Mouse (Mus musculus) MEL (cell line): Measurements from ENCODE around the gene Fam151a. TPM values are rescaled to one million over a fixed set of nuclear protein-coding genes. Genes with fewer than 3 reads are reported as not detected.

ENCODE experiments used
- DNase-seq: peaks from one replicate; pipeline ENCODE4 v3.0.0; 2011; ENCODE audit warnings: low read depth, low spot score
- H3K27ac ChIP-seq: 2 replicates; pipeline ENCODE4 v1.5.1; 2012; ENCODE audit warnings: low read depth, mild to moderate bottlenecking, control low read depth, low read length, moderate library complexity; ENCODE audit not compliant: control insufficient read depth
- H3K27me3 ChIP-seq, 2 experiments: fragments of 150-350 bp in 1 of 2; sonication (generic) in 1 of 2; 2 replicates each; pipeline ENCODE4 v1.6.1; 2012; ENCODE audit warnings: low read length in 2 of 2, mild to moderate bottlenecking in 2 of 2, improper control_type of control experiment in 1 of 2, moderate library complexity in 1 of 2; ENCODE audit not compliant: insufficient read depth in 2 of 2, control insufficient read depth in 1 of 2
- H3K36me3 ChIP-seq, 2 experiments: 2 replicates each; pipeline ENCODE4 v1.6.1; 2012 to 2014; ENCODE audit warnings: low read length in 2 of 2, improper control_type of control experiment in 1 of 2, inconsistent platforms in 1 of 2, mild to moderate bottlenecking in 1 of 2; ENCODE audit not compliant: insufficient read depth in 2 of 2, control insufficient read depth in 1 of 2
- H3K4me1 ChIP-seq, 2 experiments: fragments of 150-350 bp in 1 of 2; sonication (generic) in 1 of 2; 2 replicates each; pipeline ENCODE4 v1.6.1; 2012; ENCODE audit warnings: low read length in 2 of 2, improper control_type of control experiment in 1 of 2, mild to moderate bottlenecking in 1 of 2; ENCODE audit not compliant: insufficient read depth in 2 of 2, control insufficient read depth in 1 of 2
- H3K4me3 ChIP-seq, 2 experiments: fragments of 150-350 bp in 1 of 2; sonication (generic) in 1 of 2; 2 replicates each; pipeline ENCODE4 v1.5.1; 2012; ENCODE audit warnings: low read depth in 2 of 2, low read length in 2 of 2, mild to moderate bottlenecking in 2 of 2, moderate library complexity in 2 of 2, control low read depth in 1 of 2, improper control_type of control experiment in 1 of 2; ENCODE audit not compliant: control insufficient read depth in 1 of 2, insufficient read depth in 1 of 2
- H3K79me2 ChIP-seq: 2 replicates; pipeline ENCODE4 v1.6.1; 2012; ENCODE audit warnings: mild to moderate bottlenecking, low read length, moderate library complexity; ENCODE audit not compliant: control insufficient read depth, poor library complexity, insufficient read depth
- H3K9ac ChIP-seq: 2 replicates; pipeline ENCODE4 v1.6.1; 2012; ENCODE audit warnings: low read depth, mild to moderate bottlenecking, control low read depth, low read length, moderate library complexity; ENCODE audit not compliant: control insufficient read depth, poor library complexity, severe bottlenecking
- H3K9me3 ChIP-seq: fragments of 150-350 bp; sonication (generic); replicated peaks from 2 replicates; pipeline ENCODE4 v1.6.1; 2012; ENCODE audit warnings: mild to moderate bottlenecking, low read length, improper control_type of control experiment, moderate library complexity; ENCODE audit not compliant: insufficient read depth
- BHLHE40 ChIP-seq: IDR thresholded peaks from 2 replicates; pipeline ENCODE4 v1.6.1; 2012; ENCODE audit warnings: low read depth, mild to moderate bottlenecking, inconsistent platforms, low read length, improper control_type of control experiment, borderline replicate concordance
- CHD1 ChIP-seq: IDR thresholded peaks from 2 replicates; pipeline ENCODE4 v1.6.1; 2012; ENCODE audit warnings: low read depth, mild to moderate bottlenecking, inconsistent platforms, low read length, improper control_type of control experiment
- CHD2 ChIP-seq: IDR thresholded peaks from 2 replicates; pipeline ENCODE4 v1.6.1; 2011; ENCODE audit warnings: low read length, improper control_type of control experiment
- CTCF ChIP-seq, 3 experiments: IDR thresholded peaks in 2 of 3; conservative IDR thresholded peaks in 1 of 3; 2 replicates each; pipeline ENCODE4 v1.5.1; 2011 to 2012; ENCODE audit warnings: low read length in 3 of 3, low read depth in 2 of 3, mild to moderate bottlenecking in 2 of 3, improper control_type of control experiment in 1 of 3, inconsistent platforms in 1 of 3, mixed read lengths in 1 of 3, moderate library complexity in 1 of 3; ENCODE audit not compliant: control insufficient read depth in 1 of 3, insufficient read depth in 1 of 3, poor library complexity in 1 of 3, severe bottlenecking in 1 of 3
- E2F4 ChIP-seq: IDR thresholded peaks from 2 replicates; pipeline ENCODE4 v1.6.1; 2011; ENCODE audit warnings: low read depth, low read length, improper control_type of control experiment, borderline replicate concordance
- ETS1 ChIP-seq: IDR thresholded peaks from 2 replicates; pipeline ENCODE4 v1.6.1; 2012; ENCODE audit warnings: low read depth, mild to moderate bottlenecking, inconsistent platforms, low read length, improper control_type of control experiment, moderate library complexity
- HCFC1 ChIP-seq: IDR thresholded peaks from 2 replicates; pipeline ENCODE4 v1.6.1; 2012; ENCODE audit warnings: low read depth, mild to moderate bottlenecking, inconsistent platforms, low read length, improper control_type of control experiment, moderate library complexity
- JUND ChIP-seq: IDR thresholded peaks from 2 replicates; pipeline ENCODE4 v1.6.1; 2011; ENCODE audit warnings: low read depth, mild to moderate bottlenecking, improper control_type of control experiment, low read length
- MAFK ChIP-seq: IDR thresholded peaks from 2 replicates; pipeline ENCODE4 v1.6.1; 2011; ENCODE audit warnings: low read depth, mild to moderate bottlenecking, low read length, improper control_type of control experiment, borderline replicate concordance
- MAZ ChIP-seq: IDR thresholded peaks from 2 replicates; pipeline ENCODE4 v1.6.1; 2012; ENCODE audit warnings: low read depth, mild to moderate bottlenecking, inconsistent platforms, low read length, improper control_type of control experiment
- MEF2A ChIP-seq: IDR thresholded peaks from 2 replicates; pipeline ENCODE4 v1.6.1; 2014; ENCODE audit warnings: low read depth, mild to moderate bottlenecking, inconsistent platforms, low read length, improper control_type of control experiment; ENCODE audit not compliant: poor library complexity, insufficient replicate concordance, severe bottlenecking; ENCODE audit errors: extremely low read depth
- MXI1 ChIP-seq: IDR thresholded peaks from 2 replicates; pipeline ENCODE4 v1.6.1; 2011; ENCODE audit warnings: mild to moderate bottlenecking, low read depth, low read length, improper control_type of control experiment
- MYB ChIP-seq: IDR thresholded peaks from 2 replicates; pipeline ENCODE4 v1.6.1; 2011; ENCODE audit warnings: mild to moderate bottlenecking, low read depth, low read length, improper control_type of control experiment
- NELFE ChIP-seq: IDR thresholded peaks from 2 replicates; pipeline ENCODE4 v1.6.1; 2011; ENCODE audit warnings: low read depth, low read length, improper control_type of control experiment
- POLR2A ChIP-seq, 2 experiments: IDR thresholded peaks; 2 replicates each; pipeline ENCODE4 v1.6.1; 2011 to 2012; ENCODE audit warnings: low read length in 2 of 2, mild to moderate bottlenecking in 2 of 2, control low read depth in 1 of 2, improper control_type of control experiment in 1 of 2, low read depth in 1 of 2, moderate library complexity in 1 of 2; ENCODE audit not compliant: control insufficient read depth in 1 of 2, insufficient read depth in 1 of 2, poor library complexity in 1 of 2
- POLR2AphosphoS2 ChIP-seq: IDR thresholded peaks from 2 replicates; pipeline ENCODE4 v1.6.1; 2011; ENCODE audit warnings: low read length, improper control_type of control experiment
- RAD21 ChIP-seq: IDR thresholded peaks from 2 replicates; pipeline ENCODE4 v1.6.1; 2011; ENCODE audit warnings: mild to moderate bottlenecking, low read depth, low read length, improper control_type of control experiment
- RCOR1 ChIP-seq: IDR thresholded peaks from 2 replicates; pipeline ENCODE4 v1.6.1; 2012; ENCODE audit warnings: low read depth, mild to moderate bottlenecking, inconsistent platforms, low read length, improper control_type of control experiment
- SIN3A ChIP-seq: IDR thresholded peaks from 2 replicates; pipeline ENCODE4 v1.6.1; 2012; ENCODE audit warnings: low read length, improper control_type of control experiment, inconsistent platforms
- TAL1 ChIP-seq: IDR thresholded peaks from 2 replicates; pipeline ENCODE4 v1.6.1; 2012; ENCODE audit warnings: mild to moderate bottlenecking, inconsistent platforms, low read length, moderate library complexity, mixed read lengths
- TBP ChIP-seq: IDR thresholded peaks from 2 replicates; pipeline ENCODE4 v1.8.0; 2011; ENCODE audit warnings: low read depth, low read length, improper control_type of control experiment
- TCF12 ChIP-seq: IDR thresholded peaks from 2 replicates; pipeline ENCODE4 v1.6.1; 2014; ENCODE audit warnings: low read depth, mild to moderate bottlenecking, inconsistent platforms, low read length, improper control_type of control experiment, moderate library complexity
- UBTF ChIP-seq: IDR thresholded peaks from 2 replicates; pipeline ENCODE4 v1.6.1; 2012; ENCODE audit warnings: low read depth, mild to moderate bottlenecking, inconsistent platforms, low read length, improper control_type of control experiment, moderate library complexity, borderline replicate concordance; ENCODE audit not compliant: insufficient read depth
- USF2 ChIP-seq, 2 experiments: IDR thresholded peaks; 2 replicates each; pipeline ENCODE4 v1.6.1; 2011 to 2012; ENCODE audit warnings: improper control_type of control experiment in 2 of 2, low read length in 2 of 2, borderline replicate concordance in 1 of 2, inconsistent platforms in 1 of 2, low read depth in 1 of 2, mild to moderate bottlenecking in 1 of 2; ENCODE audit not compliant: insufficient read depth in 1 of 2
- ZC3H11A ChIP-seq: IDR thresholded peaks from 2 replicates; pipeline ENCODE4 v1.6.1; 2012; ENCODE audit warnings: low read depth, mild to moderate bottlenecking, inconsistent platforms, low read length, improper control_type of control experiment
- ZNF384 ChIP-seq: IDR thresholded peaks from 2 replicates; pipeline ENCODE4 v1.6.1; 2012; ENCODE audit warnings: low read depth, mild to moderate bottlenecking, inconsistent platforms, low read length, improper control_type of control experiment
- polyA plus RNA-seq, 2 experiments: library from polyadenylated mRNA; stranded (reverse) in 1 of 2; unstranded in 1 of 2; fragments of >175 nt in 1 of 2; fragments of >200 nt in 1 of 2; gene quantifications; 2 replicates each; pipeline versions ENCODE4 v1.2.1 to v1.2.4; 2012; ENCODE audit warnings: low replicate concordance in 2 of 2, low read depth in 1 of 2; ENCODE audit not compliant: insufficient read length in 2 of 2, insufficient read depth in 1 of 2, missing spikeins in 1 of 2
- total RNA-seq: library from RNA; depleted of rRNA; stranded (reverse); fragments of 300-350 nt; gene quantifications from 2 replicates; pipeline ENCODE4 v1.2.3, GENCODE M21; 2012

Fam151a gene
- total and polyA plus RNA-seq, 3 experiments = 0.08 TPM; not detected in 2

- TF ChIP-seq HCFC1 (no peak), UBTF (no peak), BHLHE40 (no peak), CTCF (IDR thresholded peaks at IDR 0.05 in 2 of 3, conservative IDR thresholded peaks at IDR 0.05 in 1 of 3; ENCODE audit: control insufficient read depth in 1 of 3, insufficient read depth in 1 of 3, low read depth in 2 of 3, low read length in 3 of 3, poor library complexity in 1 of 3, severe bottlenecking in 1 of 3) (no peak), RAD21 (no peak), E2F4 (no peak), TAL1 (no peak), MAZ (no peak), JUND (no peak), MXI1 (no peak), MEF2A (no peak), TCF12 (no peak), USF2 (IDR thresholded peaks at IDR 0.05; ENCODE audit: borderline replicate concordance in 1 of 2, insufficient read depth in 1 of 2, low read depth in 1 of 2, low read length in 2 of 2) (no peak), ZNF384 (no peak), MAFK (no peak), POLR2A (IDR thresholded peaks at IDR 0.05; ENCODE audit: control insufficient read depth in 1 of 2, insufficient read depth in 1 of 2, low read depth in 1 of 2, low read length in 2 of 2, poor library complexity in 1 of 2) (no peak), CHD1 (no peak), POLR2AphosphoS2 (no peak), TBP (no peak), NELFE (no peak)
- Histone ChIP-seq H3K27ac (no peak overlapping the region), H3K9me3 (no peaks in the 10 kb centered on the region), H3K4me1 (no peaks in the 10 kb centered on the region), H3K79me2 (no peaks in the 10 kb centered on the region), H3K36me3 (no peaks in the 10 kb centered on the region), H3K9ac (no peak overlapping the region), H3K4me3 (no peak overlapping the region), H3K27me3 (no peaks in the 10 kb centered on the region)
- no peak for DNase-seq
Measured at GRCm38 (mm10) chr4:106751726-106752125, 18.0 kb downstream of the Fam151a start.

GRCm38 (mm10) chr4:106764166-106764565 is 30.5 kb downstream of the Fam151a start:
- Histone ChIP-seq H3K27me3 (no peaks in the 10 kb centered on the region), H3K4me3 (no peak overlapping the region), H3K27ac (no peak overlapping the region), H3K9me3 (no peaks in the 10 kb centered on the region), H3K36me3 (no peaks in the 10 kb centered on the region), H3K9ac (no peak overlapping the region), H3K4me1 (no peaks in the 10 kb centered on the region), H3K79me2 (no peaks in the 10 kb centered on the region)
- DNase-seq = no peak
- TF ChIP-seq UBTF (no peak), MYB (no peak), E2F4 (no peak), NELFE (no peak), CHD2 (no peak), BHLHE40 (no peak), CTCF (IDR thresholded peaks at IDR 0.05 in 2 of 3, conservative IDR thresholded peaks at IDR 0.05 in 1 of 3; ENCODE audit: control insufficient read depth in 1 of 3, insufficient read depth in 1 of 3, low read depth in 2 of 3, low read length in 3 of 3, poor library complexity in 1 of 3, severe bottlenecking in 1 of 3) (no peak), SIN3A (no peak), MAFK (no peak), ETS1 (no peak), ZC3H11A (no peak), RCOR1 (no peak)
